Mouse (Mus musculus): ENCODE measurements at regions not wholly inside any gene's neighbourhood (a gene's known extent, or its start where the extent isn't known, plus 50 kb on each side); places are given as distances from the start of the nearest gene placed in this dataset.
"Not testable (repeated sequence)": the region's sequence is repeated elsewhere in the genome, so short reads cannot be mapped to it uniquely, and the experiment has no call there.

DNA sequence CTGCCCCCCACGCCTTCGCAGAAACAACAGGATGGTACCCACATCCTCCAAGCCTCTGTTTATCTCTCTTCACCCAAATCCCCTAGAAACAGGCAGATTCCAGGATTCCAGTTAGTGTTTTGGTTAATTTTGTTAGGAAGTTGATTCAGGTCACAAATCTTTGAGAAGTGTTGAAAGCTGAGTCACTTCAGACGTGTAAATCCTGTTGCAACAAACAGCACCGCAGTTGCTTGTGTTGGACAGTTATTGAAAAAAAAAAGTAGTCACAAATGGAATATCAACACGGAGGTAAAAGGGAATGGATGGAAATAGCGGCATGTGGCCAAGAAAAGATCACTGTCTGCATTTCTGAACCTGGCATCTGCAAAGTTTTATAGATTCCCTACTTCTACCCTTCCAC is 831.0 kb downstream of the Kcnj2 start:
- intact Hi-C loops (cut with DNase I): no loop called here
- DNase-seq (ENCODE audit: low spot score): no peak

DNA sequence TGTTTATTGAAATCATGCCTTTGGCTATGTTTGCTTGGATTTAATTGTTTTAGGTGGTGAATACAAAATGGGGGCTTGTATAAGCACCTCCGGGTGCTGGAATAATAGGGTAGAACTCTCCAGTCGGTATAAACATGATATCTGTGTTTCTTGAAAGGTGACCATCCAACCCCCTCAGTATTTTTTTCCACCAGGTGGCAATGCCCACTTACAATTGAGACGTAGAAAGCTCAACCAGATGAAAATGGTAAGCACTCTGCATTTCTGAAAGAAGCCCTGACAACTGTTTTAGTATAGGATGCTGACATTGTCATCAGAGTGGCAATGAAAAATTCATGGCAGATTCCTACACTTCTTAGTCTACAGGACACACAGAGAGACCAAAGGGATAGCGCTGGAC is 838.1 kb downstream of the Kcnj2 start:
- intact Hi-C loops (cut with DNase I): no loop called here
- DNase-seq (ENCODE audit: low spot score): no peak

DNA sequence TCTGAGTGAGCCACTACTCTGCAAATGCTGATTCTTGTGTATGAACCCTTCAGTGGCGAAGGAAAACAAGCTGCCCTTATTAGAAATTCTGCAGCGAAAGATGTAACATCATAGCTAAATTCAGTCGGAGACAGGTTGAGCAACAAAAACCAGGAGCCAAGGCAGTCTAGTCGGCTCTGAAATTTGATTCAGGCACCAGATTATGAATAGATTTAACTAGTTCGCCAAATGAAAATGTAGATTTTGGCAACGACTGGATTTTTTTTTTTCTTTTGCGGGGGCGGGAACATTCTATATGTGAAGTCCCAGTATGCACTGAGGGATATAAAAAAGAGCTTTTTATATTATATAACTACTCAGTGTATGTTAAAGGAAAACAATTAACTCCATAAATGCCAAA is 847.9 kb downstream of the Kcnj2 start:
- intact Hi-C loops (cut with DNase I): no loop called here
- no peak for DNase-seq (ENCODE audit: low spot score)

DNA sequence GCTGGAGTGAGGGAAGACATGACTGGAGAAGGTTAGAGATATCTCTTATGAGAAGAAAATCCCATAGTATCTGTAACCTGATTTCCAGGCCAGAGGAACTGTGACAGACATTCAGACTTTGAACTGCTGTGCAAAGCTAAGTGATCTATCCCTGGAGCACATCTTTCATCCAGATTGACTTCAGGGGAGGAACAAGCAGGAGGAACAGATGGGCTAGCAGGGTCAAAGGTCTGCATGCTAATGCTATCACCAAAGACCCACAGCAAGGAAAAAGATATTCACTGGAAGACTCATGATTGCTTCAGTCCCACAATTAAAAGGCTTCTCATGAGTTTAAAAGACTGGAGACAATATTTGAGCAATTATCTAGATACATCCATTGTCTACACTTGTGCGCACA is 855.7 kb upstream of the Sox9 start:
- DNase-seq (ENCODE audit: low spot score): no peak
- intact Hi-C loops (cut with DNase I): no loop called here

DNA sequence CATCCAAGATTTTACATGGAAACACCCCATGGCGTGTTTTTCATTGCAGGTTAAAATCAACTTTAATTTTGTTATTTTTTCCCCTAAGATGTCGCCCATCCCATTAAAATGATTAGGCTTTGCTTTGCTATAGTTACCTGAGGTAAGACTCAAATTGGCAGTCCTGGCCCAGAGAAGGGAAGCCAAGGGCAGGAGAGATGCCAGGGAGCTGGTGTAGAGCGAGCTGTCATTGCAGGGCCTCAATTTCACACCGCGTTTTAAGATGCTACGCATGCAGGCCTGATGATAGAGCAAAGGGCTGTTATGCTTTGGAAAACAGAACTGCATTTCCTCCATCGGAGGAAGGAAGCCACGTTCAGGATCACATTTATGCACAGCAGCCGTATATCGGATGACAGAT is 852.7 kb upstream of the Sox9 start:
- DNase-seq (ENCODE audit: low spot score): no peak
- intact Hi-C loops (cut with DNase I): no loop called here

DNA sequence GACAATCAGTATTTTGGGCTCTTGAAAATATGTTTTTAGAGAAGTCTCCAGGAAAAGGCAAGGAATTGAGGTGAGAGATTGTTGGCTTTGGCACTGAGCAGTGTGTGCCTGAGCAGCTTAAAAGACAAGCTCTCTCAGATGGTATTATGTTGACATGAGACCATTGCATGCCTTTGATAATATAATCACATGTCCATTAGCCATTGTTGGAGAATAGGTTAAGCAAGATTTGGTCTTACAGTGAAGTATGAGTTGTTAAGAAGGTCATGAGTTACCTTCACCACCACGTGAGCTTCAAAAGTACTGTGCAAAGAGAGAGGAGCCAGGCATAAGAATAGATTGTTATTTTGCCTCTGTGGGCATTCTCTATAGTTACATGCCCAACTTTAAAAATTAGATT is 850.0 kb upstream of the Sox9 start:
- no peak for DNase-seq (ENCODE audit: low spot score)
- intact Hi-C loops (cut with DNase I): no loop called here

DNA sequence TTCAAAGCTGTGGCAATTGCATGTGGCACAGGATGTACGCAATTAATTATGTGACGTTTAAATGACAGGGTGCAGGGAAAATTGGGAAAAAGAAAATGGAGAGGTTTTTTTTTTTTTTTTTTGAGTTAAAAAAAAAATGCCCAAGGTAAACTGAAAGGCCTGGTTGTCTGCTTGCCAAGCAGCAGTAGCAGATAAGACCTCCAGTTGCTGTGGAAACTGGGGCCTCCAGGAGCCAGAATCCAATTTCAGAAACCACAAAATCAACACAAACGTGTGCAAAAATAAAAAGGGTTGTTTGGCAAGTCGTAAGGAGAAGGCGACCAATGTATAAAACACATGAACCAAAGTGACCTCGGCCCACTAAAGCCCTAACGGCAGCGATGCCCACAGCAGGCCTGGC is 837.7 kb upstream of the Sox9 start:
- DNase-seq (ENCODE audit: low spot score): no peak
- intact Hi-C loops (cut with DNase I): no loop called here

DNA sequence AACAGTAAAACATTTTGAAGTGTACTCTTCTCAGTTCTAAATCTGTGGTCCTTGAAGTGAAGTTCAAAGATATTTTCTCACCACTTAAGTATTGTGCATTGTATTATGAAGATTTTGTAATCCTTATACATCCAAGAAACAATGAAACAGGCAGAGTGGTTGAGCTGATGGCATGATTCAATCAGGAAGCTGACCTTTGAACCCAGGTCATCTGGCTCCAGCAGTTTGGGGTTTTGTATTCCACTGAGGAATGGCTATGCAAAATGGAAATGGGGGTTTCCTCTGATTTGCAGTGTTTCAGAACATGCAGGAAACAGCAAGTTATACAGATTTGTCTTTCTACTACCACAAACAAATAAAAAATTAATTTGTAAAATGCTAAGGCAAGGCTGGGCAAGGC is 836.2 kb upstream of the Sox9 start:
- no peak for DNase-seq (ENCODE audit: low spot score)
- intact Hi-C loops (cut with DNase I): no loop called here

DNA sequence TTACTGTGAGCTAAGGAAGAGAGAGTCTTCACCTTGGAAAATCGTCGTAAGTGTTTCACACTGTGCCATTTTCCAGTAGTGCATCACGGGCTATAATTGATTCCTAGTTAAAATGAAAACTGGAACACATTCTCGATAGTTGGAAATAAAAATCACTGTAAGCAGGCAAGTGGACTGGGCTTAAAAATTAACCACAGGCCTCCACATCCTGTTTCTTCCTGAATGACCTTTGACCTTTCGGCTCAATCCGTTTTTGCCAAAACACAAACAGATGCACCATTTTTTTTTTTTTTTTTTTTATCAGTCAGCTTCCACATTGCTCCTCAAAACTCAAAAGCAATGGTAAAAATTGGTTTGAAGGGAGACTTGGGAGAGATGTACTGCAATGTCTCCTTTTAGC is 834.4 kb upstream of the Sox9 start:
- DNase-seq (ENCODE audit: low spot score): no peak
- intact Hi-C loops (cut with DNase I): no loop called here

DNA sequence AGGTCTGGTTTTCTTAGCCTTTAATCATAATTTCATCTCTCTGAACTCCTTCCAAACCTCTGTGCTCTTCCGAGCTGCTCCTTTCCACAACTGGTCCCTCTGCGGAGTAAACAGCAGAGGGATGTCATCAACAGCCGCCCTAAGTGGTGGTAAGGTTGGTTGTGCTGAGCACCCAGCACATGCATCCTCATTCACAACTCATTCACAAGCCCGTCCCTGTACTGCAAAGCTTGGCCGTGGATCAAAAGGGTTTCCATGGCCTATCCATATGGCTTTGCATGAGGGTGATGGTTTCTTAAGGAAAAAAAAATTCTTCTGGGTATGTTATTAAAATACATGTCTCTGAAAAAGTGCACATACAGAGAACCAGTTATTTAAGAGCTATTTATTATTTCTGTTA is 828.6 kb upstream of the Sox9 start:
- no peak for DNase-seq (ENCODE audit: low spot score)
- intact Hi-C loops (cut with DNase I): no loop called here

DNA sequence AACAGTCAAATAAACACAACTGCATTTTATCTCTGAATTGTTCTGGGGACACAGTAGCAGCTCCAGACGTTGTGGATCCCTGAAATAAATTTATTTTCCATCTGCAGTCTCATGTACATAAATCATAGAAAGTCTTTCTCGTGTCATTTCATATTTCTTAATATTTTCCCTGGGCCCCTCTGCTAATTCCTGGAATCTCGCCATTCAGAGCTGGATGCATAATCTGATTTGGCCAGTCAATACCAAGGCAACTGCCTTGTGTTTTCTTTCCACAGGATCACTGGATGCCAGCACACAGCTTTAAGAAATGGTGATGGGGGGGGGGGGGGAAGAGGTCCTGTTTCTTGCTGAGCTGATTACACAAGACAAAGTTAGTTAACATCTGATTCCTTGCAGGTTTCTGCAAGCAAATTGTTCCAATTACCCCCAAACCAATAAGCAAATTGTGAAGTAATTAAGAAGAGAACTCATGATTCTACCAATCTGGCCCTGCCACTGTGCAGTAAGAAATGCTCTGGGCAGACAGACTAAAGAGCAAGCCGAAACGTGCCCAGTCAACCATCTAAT is 824.2 kb upstream of the Sox9 start:
- intact Hi-C loops (cut with DNase I): no loop called here
- DNase-seq (ENCODE audit: low spot score): no peak

DNA sequence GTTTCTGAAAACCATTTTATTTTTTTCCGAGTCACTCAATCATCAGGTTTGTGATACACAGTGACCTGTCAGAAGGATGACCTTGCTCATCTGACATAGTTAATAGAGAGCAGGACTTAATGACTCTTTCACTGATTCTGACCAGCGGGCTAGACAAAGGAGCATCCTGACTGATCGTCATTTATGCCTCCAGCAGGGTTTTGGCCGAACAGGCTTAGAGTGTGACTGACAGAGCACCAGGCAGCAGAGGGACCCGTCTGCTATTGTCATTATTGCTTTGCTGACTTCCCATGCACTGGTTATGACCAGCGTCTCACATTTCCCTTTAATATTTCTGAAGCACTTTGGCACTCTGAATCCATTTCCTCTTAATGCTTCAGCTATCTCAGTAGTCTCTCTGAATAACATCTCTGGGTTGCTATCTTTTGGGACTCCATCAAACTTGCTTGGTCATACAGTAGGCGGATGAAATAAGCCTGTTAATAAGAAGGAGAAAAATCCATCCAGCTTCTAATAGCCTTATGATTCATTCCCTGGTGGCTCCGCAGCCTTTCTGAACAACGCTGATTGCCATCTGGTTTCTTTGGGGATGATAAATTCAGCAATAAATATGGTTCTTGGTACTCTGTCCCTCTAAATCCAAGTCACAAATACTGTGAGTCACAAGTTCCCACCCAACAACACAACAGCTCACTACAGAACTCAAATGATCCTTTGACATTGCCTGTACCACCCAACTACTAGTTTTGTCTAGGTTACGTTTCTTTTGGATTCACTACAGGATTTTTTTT is 820.8 kb upstream of the Sox9 start:
- intact Hi-C loops (cut with DNase I): no loop called here
- DNase-seq (ENCODE audit: low spot score): no peak

DNA sequence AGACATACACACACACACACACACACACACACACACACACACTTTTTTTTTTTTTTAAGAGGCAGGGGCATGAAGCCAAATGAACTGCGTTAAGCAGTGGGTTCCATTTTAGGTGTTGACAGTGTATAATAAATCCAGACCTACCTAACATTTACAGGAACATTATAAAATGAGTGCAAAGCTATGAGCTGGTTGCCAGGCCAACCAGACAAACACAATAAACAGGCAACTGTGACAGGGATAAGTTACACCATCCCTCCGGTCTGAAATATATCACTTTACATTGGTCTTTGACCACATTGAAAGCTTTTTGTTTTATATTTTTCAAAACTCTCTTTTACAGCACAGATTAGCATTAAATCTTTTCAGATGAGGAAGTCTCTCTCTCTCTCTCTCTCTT is 820.2 kb upstream of the Sox9 start:
- no peak for DNase-seq (ENCODE audit: low spot score)
- intact Hi-C loops (cut with DNase I): no loop called here

DNA sequence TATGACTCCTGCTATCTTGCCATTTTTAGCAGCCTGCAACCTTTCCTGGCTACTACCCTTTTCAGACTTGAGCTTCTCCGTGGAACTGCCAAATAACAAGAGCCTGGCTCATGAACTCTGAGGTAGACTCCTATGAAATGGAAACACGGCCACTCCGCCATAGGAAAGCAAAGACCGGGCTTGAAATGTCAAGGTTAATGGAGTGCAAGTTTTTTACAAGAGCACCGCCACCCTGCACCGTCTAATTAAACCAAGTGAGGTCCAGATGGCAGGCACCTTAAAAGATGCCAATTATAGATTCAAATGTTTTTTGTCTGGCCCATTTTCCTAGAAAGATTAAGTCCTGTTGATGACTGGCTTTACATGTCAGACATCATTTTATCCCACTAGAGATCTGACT is 818.0 kb upstream of the Sox9 start:
- intact Hi-C loops (cut with DNase I): no loop called here

DNA sequence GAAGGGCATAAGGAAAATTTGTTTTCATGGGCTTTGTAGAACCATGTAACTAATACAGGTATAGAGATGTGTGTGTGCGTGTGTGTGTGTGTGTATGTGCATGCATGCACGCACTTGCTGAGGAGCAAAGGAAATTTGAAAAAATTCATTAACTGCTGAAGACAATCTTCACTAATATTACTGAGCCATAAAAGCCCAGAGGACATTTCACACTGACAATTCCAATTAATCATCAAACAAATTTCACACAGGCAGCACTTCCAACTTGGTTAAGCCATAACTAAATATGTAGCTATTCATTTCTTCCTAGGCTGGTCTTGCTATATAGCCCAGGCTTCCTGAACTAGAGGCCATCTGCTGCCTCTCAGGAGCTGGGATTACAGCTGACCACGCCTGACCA is 815.6 kb upstream of the Sox9 start:
- intact Hi-C loops (cut with DNase I): no loop called here
- no peak for DNase-seq (ENCODE audit: low spot score)

More for the DNA sequence above, 818.0 kb upstream of the Sox9 start:
- no peak for DNase-seq (ENCODE audit: low spot score)

DNA sequence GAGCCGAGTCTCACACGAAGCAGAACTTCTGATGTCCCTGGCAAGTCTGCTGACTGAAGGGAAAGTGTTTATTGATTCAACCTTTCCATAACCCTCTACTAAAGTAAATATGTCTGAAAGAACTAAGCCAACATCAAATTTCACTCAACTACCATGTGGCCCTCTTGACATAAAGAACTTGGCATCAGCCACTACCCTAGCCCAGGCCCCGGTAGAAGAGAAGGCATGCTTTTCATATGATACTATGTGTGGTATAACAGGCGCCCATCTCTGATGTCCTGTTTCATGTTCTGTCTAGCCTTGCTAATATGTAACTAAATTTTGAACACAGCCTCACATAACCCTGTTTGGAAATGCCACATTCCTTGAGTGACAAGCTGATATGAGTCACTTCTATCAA is 811.0 kb upstream of the Sox9 start:
- intact Hi-C loops (cut with DNase I): no loop called here
- no peak for DNase-seq (ENCODE audit: low spot score)

DNA sequence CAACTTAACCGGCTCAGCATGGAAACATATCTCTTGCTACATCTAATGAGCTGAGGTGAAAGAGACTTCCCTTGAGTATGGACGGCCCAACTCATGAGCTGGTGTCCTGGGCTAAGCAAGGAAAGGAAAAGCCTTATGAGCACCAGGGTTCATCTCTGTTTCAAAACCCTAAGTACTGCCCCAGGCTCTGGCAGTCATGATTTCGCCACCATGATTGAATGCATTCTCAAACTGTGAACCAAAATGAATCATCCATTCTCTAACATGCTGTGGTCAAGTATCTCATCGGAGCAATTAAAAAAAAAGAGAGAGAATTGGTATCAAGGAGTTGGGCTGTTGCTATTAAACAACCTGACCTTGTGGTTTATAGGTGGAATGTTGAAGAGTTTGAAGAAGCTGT is 803.4 kb upstream of the Sox9 start:
- intact Hi-C loops (cut with DNase I): no loop called here

DNA sequence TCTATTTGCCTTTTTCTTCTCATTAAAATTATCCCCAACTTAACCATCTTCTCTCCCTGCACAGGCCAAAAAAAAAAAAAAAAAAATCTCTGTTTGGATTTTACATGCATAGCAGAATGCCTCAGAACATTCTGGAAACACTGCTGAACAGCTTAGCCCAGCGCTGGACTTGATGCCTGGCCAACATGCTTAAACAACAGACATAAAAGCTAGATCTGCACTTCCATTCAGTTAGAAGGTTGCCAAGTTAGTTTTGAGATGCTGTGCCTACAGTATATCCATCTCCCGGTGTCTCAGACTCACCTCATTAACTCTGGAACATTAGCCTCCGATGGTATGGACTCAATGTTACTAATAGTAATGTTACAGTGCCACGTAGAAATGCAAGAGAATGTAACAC is 785.6 kb upstream of the Sox9 start:
- no peak for DNase-seq (ENCODE audit: low spot score)
- intact Hi-C loops (cut with DNase I): no loop called here

More for the DNA sequence above, 803.4 kb upstream of the Sox9 start:
- no peak for DNase-seq (ENCODE audit: low spot score)

DNA sequence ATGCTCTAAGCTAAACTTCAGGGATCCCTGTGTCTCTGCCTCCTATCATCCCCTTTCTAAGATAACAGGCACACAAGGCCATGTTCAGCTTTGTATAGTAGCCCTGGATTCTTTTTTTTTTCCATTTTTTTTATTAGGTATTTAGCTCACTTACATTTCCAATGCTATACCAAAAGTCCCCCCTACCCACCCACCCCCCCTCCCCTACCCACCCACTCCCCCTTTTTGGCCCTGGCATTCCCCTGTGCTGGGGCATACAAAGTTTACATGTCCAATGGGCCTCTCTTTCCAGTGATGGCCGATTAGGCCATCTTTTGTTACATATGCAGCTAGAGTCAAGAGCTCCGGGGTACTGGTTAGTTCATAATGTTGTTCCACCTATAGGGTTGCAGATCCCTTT is 771.2 kb upstream of the Sox9 start:
- intact Hi-C loops (cut with DNase I); DNase-seq (ENCODE audit: low spot score): not testable (repeated sequence)

DNA sequence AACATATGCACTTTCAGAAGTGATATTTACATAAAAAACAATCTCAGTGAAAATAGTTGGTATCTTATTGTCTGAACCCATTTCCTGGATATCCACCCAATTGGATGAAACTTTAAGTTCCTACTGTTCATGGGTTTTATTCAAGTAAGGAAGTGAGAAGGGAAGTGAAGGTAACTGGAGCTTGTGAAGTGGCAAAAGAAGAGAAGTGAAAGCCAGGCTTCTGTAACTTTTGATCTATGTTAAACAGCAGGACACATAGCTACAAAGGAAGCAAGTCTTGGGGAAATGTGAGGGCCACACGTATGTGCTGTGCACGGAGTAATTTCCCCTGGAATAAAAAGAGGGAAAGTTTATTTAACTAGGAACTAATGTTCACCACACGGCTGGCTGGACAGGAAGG is 764.1 kb upstream of the Sox9 start:
- DNase-seq (ENCODE audit: low spot score): no peak
- intact Hi-C loops (cut with DNase I): no loop called here

DNA sequence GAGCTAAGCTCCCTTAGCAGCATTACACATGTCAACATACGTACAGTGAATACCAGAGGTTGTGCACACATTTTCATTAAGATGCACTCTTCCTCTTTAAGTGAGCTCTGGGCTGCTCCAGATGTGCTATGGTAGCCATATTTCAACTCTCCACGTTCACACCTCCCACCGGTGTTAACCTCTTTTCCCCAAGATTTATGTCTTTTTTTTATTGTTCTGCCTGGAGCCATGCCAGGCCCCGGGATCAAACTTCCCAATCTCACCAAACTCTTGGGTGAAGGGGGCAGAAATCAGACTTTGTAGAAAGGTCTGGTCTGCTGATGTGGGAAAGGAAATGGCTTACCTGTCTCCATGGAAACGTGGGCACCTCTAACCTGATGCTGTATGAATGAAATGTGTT is 754.0 kb upstream of the Sox9 start:
- no peak for DNase-seq (ENCODE audit: low spot score)
- intact Hi-C loops (cut with DNase I): no loop called here

DNA sequence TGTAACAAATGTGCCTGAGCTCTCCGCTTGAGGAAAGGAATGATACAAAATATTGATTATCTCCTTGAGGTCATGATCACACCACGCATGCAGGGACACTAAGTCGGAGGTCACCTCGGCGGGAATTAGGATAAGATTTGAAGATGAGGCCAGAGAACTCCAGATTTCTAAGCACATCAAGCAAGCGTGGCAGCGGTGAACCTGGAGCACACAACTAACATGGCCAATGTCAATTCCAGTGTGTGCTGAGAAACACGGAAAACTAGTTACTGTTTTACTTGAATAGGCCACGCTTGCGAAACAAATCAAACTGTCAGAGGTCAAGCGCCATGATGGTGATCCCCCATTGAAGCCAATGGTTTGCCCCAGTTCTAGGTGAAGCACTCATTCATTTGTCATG is 743.3 kb upstream of the Sox9 start:
- intact Hi-C loops (cut with DNase I): no loop called here
- DNase-seq (ENCODE audit: low spot score): no peak
